Mouse (Mus musculus) cortical plate, adult 2 months (tissue): Measurements from ENCODE around the gene Dapp1.

Experiments
- CTCF ChIP-seq: fragments of 200-500 bp; IDR thresholded peaks from 2 replicates; pipeline ENCODE4 v1.5.1; 2011; ENCODE audit warnings: mild to moderate bottlenecking, control low read depth, low read length; ENCODE audit not compliant: insufficient read depth; ENCODE audit errors: extremely low read depth
- POLR2A ChIP-seq: fragments of 200-500 bp; IDR thresholded peaks from 2 replicates; pipeline ENCODE4 v1.6.1; 2011; ENCODE audit warnings: mild to moderate bottlenecking, low read length, control low read depth; ENCODE audit not compliant: insufficient read depth; ENCODE audit errors: extremely low read depth

DNA sequence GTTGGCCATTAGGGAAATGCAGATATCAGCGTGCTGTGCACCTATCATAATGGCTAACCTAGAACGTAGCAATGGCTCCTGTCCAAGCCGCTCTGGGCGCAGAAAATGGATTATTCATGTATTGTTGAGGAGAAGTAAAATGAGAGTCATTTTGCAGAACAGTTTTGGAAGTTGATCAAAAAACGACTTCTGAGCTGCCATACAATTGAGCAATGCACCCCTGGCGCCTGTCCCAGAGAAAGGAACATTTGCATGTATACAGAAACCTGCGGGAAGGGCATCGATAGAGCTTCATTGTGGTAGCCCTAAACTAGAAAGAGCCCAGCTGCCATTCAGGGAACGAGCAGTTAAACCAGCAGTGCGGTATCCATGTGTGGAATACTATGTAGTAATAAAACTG, 81.2 kb downstream of the Dapp1 start:
- TF ChIP-seq POLR2A: no peak
- no peak for TF ChIP-seq CTCF
